Mouse (Mus musculus) megakaryocyte, adult 5-6 weeks (primary cell): ENCODE data around the gene Mrpl16. TPM values are rescaled to one million over a fixed set of nuclear protein-coding genes. Genes with fewer than 3 reads are reported as not detected.
A peak's percentile ranks its signal among the peaks of the same experiment; 100 is the strongest.

Experiments used
- ATAC-seq: 2 replicates; pipeline ENCODE4 v1.8.0; 2016; ENCODE audit warnings: mild to moderate bottlenecking, inconsistent platforms; ENCODE audit not compliant: poor library complexity, severe bottlenecking
- total RNA-seq, 2 experiments: library from RNA; stranded (forward) in 1 of 2; stranded (reverse) in 1 of 2; fragments of 153-499, 151-499 nt in 1 of 2; fragments of 221-1000, 200-1000 nt in 1 of 2; gene quantifications; 2 replicates each; pipeline versions ENCODE4 v1.2.3 to v1.2.4; 2015 to 2017

Mrpl16 gene
- total RNA-seq (2015) (34.2 and 38.7 TPM in 2 replicates), total RNA-seq (2017) (50.3 and 50.5 TPM in 2 replicates)

GRCm38 (mm10) chr19:11770205-11770892 lies at the start of gene Mrpl16:
TSS of gene Mrpl16 (plus strand) at chr19:11770391.
- peak; percentile 84 for ATAC-seq

- ATAC-seq, result no peak
These were observed 46.3 kb upstream of the Mrpl16 start for GRCm38 (mm10) chr19:11723870-11724269.

- no peak for ATAC-seq
These were observed 45.9 kb upstream of the Mrpl16 start for GRCm38 (mm10) chr19:11724275-11724674.

- ATAC-seq, result no peak
These were observed 44.3 kb upstream of the Mrpl16 start for GRCm38 (mm10) chr19:11725915-11726314.

- ATAC-seq, result no peak
These were observed 42.9 kb upstream of the Mrpl16 start for GRCm38 (mm10) chr19:11727304-11727703.

GRCm38 (mm10) chr19:11730278-11730677 lies 39.9 kb upstream of the Mrpl16 start:
- 0 out of 2 replicates have a peak, but pooled peaks have one; percentile 30 for ATAC-seq

GRCm38 (mm10) chr19:11736455-11736854 lies 33.7 kb upstream of the Mrpl16 start:
- ATAC-seq, result no peak

- ATAC-seq, result no peak
These were observed 24.5 kb upstream of the Mrpl16 start for GRCm38 (mm10) chr19:11745680-11746079.

- no peak for ATAC-seq
These were observed 22.9 kb upstream of the Mrpl16 start, which contains the start of gene Gif for GRCm38 (mm10) chr19:11747298-11747697. TSS of gene Gif (plus strand) at chr19:11747554.

- no peak for ATAC-seq
These were observed 5.1 kb upstream of the Mrpl16 start for GRCm38 (mm10) chr19:11765059-11765458.

- ATAC-seq, result peak; percentile 56
These were observed 3.8 kb upstream of the Mrpl16 start for GRCm38 (mm10) chr19:11766413-11766812.

- ATAC-seq, result peak; percentile 54
These were observed 2.0 kb upstream of the Mrpl16 start for GRCm38 (mm10) chr19:11768163-11768562.

GRCm38 (mm10) chr19:11769257-11769920 lies 802 bp upstream of the Mrpl16 start:
- ATAC-seq, result no peak

GRCm38 (mm10) chr19:11777191-11777865 lies 7.1 kb downstream of the Mrpl16 start:
- no peak for ATAC-seq

- no peak for ATAC-seq
These were observed 15.4 kb downstream of the Mrpl16 start for GRCm38 (mm10) chr19:11785409-11786154.

- ATAC-seq, result peak; percentile 63
These were observed 17.6 kb downstream of the Mrpl16 start for GRCm38 (mm10) chr19:11787826-11788225.

- no peak for ATAC-seq
These were observed 18.7 kb downstream of the Mrpl16 start for GRCm38 (mm10) chr19:11788876-11789275.

GRCm38 (mm10) chr19:11791825-11792224 lies 21.6 kb downstream of the Mrpl16 start:
- ATAC-seq, result no peak

- no peak for ATAC-seq
These were observed 23.7 kb downstream of the Mrpl16 start for GRCm38 (mm10) chr19:11793741-11794359.

- ATAC-seq, result no peak
These were observed 24.3 kb downstream of the Mrpl16 start for GRCm38 (mm10) chr19:11794447-11794846.
